Mouse (Mus musculus): ENCODE results near the gene Aebp1. TPM values are rescaled to one million over a fixed set of nuclear protein-coding genes. Genes with fewer than 3 reads are reported as not detected.
A peak's percentile ranks its signal among the peaks of the same experiment; 100 is the strongest.

Aebp1 gene
- polyA plus RNA-seq, 1 experiment from 2014 or later, result 33.9 TPM

DNA sequence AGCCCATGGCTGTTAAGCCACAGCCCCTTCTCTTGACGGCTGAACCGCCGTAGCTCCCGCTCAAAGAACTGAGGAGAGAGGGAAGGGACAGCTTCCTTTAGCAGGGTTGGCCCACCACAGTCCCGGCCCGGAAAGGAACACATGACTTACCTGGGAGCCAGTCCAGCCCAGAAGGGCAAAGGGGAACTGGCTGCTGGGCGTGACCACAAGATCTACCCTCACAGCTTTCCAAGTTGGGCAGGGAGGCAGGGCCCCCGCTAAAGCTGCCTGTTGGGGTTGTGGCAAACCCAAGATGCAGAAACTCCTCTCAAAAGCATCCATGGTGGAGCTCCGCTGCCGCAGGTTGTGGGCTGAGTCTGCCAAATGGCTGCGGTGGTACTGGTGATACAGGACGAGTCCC, 32.4 kb upstream of the Aebp1 start:
- Histone ChIP-seq H3K4me3 (replicated peaks; ENCODE audit: low read depth, low read length) (no peak overlapping the region), H3K4me2 (ENCODE audit: low read length) (no peak overlapping the region), H3K9ac (ENCODE audit: low read depth, low read length) (no peak overlapping the region), H3K4me1 (replicated peaks; ENCODE audit: insufficient read depth, low read length) (no peaks in the 10 kb centered on the region), H3K27ac (no peak overlapping the region), H3K27me3 (ENCODE audit: insufficient read depth, low read length) (no peaks in the 10 kb centered on the region), H3K36me3 (ENCODE audit: insufficient read depth, low read length) (peaks cover 41% of the 10 kb centered on the region), H3K9me3 (replicated peaks; ENCODE audit: low read length) (no peaks in the 10 kb centered on the region)
- no peak for TF ChIP-seq CTCF (IDR thresholded peaks at IDR 0.05; ENCODE audit: low read depth)
- ATAC-seq (replicated peaks; ENCODE audit: low FRiP score, low read depth) (no peak), DNase-seq (ENCODE audit: low spot score) (no peak)
- 91% methylated on average over 12 of the region's 12 CpGs for WGBS

DNA sequence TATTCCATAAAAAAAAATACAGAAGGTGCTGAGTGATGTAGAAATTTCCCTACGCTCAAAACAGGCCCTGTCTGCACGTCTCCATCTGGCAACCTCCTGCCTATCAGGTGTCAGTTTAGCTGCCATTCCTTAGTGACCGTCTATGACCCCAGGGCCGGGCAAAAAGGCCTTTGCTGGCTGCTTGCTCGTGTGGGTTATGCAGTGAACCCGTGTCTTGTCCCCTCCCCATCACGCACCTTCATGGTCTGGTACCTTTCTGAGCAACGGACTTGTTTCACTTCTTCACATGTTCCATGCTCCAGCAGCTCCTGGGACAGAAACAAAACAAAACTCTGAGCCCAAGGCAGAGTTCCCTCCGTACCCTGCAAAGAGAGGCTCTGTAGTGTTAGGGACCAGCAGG, 27.2 kb upstream of the Aebp1 start:
- ATAC-seq (replicated peaks; ENCODE audit: low FRiP score, low read depth) (no peak), DNase-seq (ENCODE audit: low spot score) (no peak)
- no peaks in the 10 kb centered on the region for H3K27me3 ChIP-seq (ENCODE audit: insufficient read depth, low read length)
- no peak overlapping the region for H3K9ac ChIP-seq (ENCODE audit: low read depth, low read length)
- no peaks in the 10 kb centered on the region for H3K9me3 ChIP-seq (replicated peaks; ENCODE audit: low read length)
- H3K4me2 ChIP-seq (ENCODE audit: low read length), result no peak overlapping the region
- TF ChIP-seq CTCF (IDR thresholded peaks at IDR 0.05; ENCODE audit: low read depth), result no peak
- no peak overlapping the region for H3K4me3 ChIP-seq (replicated peaks; ENCODE audit: low read depth, low read length)
- no peak overlapping the region for H3K27ac ChIP-seq
- WGBS, result 54% methylated on average over 9 of the region's 9 CpGs
- peaks cover 25% of the 10 kb centered on the region for H3K36me3 ChIP-seq (ENCODE audit: insufficient read depth, low read length)
- H3K4me1 ChIP-seq (replicated peaks; ENCODE audit: insufficient read depth, low read length), result no peaks in the 10 kb centered on the region

DNA sequence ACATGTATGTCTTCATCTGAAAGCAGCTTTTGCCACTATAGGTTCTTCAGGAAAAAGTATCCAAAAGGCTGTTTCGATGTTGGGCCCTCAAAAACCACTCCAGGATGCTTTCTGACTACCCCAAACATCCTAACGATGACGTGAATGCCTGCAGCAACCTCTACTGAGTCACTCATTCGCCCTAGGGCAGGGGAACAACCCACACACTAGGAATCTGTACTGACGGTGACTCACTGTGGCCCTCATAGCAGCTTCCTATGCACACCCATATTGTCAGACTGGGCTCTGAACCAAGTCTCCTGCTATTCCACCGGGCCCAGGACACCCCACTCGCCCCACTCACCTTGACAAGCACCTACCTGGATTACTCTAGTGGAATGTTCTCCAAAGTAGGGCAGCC, 26.7 kb upstream of the Aebp1 start:
- TF ChIP-seq CTCF (IDR thresholded peaks at IDR 0.05; ENCODE audit: low read depth), result no peak
- H3K9ac ChIP-seq (ENCODE audit: low read depth, low read length), result no peak overlapping the region
- WGBS, result 84% methylated on average over 7 of the region's 7 CpGs
- DNase-seq (ENCODE audit: low spot score) (no peak), ATAC-seq (replicated peaks; ENCODE audit: low FRiP score, low read depth) (no peak)
- H3K4me2 ChIP-seq (ENCODE audit: low read length), result no peak overlapping the region
- H3K4me1 ChIP-seq (replicated peaks; ENCODE audit: insufficient read depth, low read length), result no peaks in the 10 kb centered on the region
- H3K36me3 ChIP-seq (ENCODE audit: insufficient read depth, low read length), result peaks cover 23% of the 10 kb centered on the region
- no peaks in the 10 kb centered on the region for H3K9me3 ChIP-seq (replicated peaks; ENCODE audit: low read length)
- H3K4me3 ChIP-seq (replicated peaks; ENCODE audit: low read depth, low read length), result no peak overlapping the region
- no peak overlapping the region for H3K27ac ChIP-seq
- no peaks in the 10 kb centered on the region for H3K27me3 ChIP-seq (ENCODE audit: insufficient read depth, low read length)

DNA sequence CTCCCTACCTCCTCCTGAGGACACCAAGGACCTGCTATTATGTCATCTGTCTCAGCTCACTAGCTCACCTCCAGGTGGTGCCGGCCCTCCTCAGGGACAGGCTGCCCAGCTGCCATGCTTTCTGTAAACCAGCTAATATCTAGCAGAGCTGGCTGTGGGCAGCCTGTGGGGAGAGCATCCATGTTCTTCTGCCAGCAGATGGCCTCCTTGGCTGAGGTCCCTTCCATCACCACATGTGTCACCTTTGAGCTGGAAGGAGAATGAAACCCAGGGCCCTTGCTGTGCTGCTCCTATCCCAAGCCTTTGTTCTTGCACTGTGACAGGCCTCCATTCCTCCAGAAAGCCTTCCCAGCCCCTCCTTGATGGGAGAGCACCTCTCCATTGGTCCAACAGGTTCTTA, 25.6 kb upstream of the Aebp1 start:
- H3K4me3 ChIP-seq (replicated peaks; ENCODE audit: low read depth, low read length), result no peak overlapping the region
- H3K4me2 ChIP-seq (ENCODE audit: low read length), result no peak overlapping the region
- H3K36me3 ChIP-seq (ENCODE audit: insufficient read depth, low read length), result peaks cover 17% of the 10 kb centered on the region
- peak; percentile 31 for ATAC-seq (replicated peaks; ENCODE audit: low FRiP score, low read depth)
- H3K27me3 ChIP-seq (ENCODE audit: insufficient read depth, low read length), result no peaks in the 10 kb centered on the region
- no peaks in the 10 kb centered on the region for H3K4me1 ChIP-seq (replicated peaks; ENCODE audit: insufficient read depth, low read length)
- WGBS, result 37% methylated on average over 1 of the region's 1 CpGs
- H3K27ac ChIP-seq, result no peak overlapping the region
- DNase-seq (ENCODE audit: low spot score), result peak; percentile 71
- peak; percentile 63 for TF ChIP-seq CTCF (IDR thresholded peaks at IDR 0.05; ENCODE audit: low read depth)
- H3K9ac ChIP-seq (ENCODE audit: low read depth, low read length), result no peak overlapping the region
- no peaks in the 10 kb centered on the region for H3K9me3 ChIP-seq (replicated peaks; ENCODE audit: low read length)

DNA sequence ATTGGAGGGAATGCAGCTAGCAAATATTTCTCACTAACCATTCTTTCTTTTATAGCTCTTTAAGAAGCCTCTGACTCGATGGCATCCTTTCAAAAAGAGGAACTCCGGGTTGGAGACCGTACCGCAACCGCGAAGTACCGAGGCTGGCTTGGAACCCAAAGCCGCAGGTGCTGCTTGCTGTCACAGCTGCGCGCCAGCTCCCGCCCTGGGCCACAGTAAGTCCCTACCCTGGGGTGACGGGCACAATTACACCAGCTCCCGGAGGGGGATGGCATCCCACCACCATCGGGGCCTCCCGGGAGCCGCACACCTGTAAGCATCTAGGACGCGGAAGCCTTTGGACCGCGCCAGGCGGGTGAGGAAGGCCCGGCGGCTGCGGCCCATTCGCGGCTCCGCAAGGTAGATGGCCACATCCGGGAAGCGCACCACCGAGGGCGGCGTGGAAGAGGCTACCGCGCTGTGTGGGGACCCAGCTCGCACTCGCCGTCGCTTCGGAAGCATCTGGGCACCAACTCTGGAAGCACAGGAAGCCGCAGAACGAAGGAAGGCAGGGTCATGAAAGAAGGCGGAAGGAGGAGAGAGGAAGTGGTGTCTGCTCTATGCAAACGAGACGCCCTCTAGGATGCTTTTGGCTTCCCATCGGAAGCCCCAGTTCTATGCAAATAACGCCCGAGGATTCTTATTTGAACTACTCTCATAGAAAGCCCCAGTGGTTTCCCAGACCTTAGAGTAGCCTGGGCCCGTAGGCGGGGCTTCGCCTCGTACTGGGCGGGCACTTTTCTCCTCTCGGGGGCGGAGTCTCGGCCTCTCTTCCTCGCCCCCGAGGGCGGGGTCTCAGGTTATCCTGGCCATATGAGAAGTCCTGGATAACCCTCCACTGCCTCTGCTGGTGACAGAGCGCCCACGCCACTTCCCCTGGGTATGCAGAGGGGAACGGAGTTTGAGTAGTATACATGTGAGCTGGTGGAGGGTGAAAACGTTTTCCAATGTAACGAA, 24.2 kb upstream of the Aebp1 start, which contains the start of gene Polm:
Gene Polm (minus strand): TSS at position 766 of the 996 bp plus-strand sequence.
- WGBS, result under 1% methylated on average over 63 of the region's 63 CpGs
- peaks cover 10% of the 10 kb centered on the region; the same call in 1 of the 2 replicates for H3K36me3 ChIP-seq (ENCODE audit: insufficient read depth, low read length)
- peak; percentile 80 for TF ChIP-seq CTCF (IDR thresholded peaks at IDR 0.05; ENCODE audit: low read depth)
- peak within 1 kb of the TSS; percentile 88 for H3K4me2 ChIP-seq (ENCODE audit: low read length)
- peak within 1 kb of the TSS; percentile 84 for H3K9ac ChIP-seq (ENCODE audit: low read depth, low read length)
- peak within 1 kb of the TSS; percentile 66 for H3K4me3 ChIP-seq (replicated peaks; ENCODE audit: low read depth, low read length)
- ATAC-seq (replicated peaks; ENCODE audit: low FRiP score, low read depth), result peak; percentile 95
- H3K27me3 ChIP-seq (ENCODE audit: insufficient read depth, low read length), result no peaks in the 10 kb centered on the region
- DNase-seq (ENCODE audit: low spot score), result peak; percentile 98
- no peaks in the 10 kb centered on the region for H3K4me1 ChIP-seq (replicated peaks; ENCODE audit: insufficient read depth, low read length)
- no peaks in the 10 kb centered on the region for H3K9me3 ChIP-seq (replicated peaks; ENCODE audit: low read length)
- H3K27ac ChIP-seq, result peak within 1 kb of the TSS; percentile 86

DNA sequence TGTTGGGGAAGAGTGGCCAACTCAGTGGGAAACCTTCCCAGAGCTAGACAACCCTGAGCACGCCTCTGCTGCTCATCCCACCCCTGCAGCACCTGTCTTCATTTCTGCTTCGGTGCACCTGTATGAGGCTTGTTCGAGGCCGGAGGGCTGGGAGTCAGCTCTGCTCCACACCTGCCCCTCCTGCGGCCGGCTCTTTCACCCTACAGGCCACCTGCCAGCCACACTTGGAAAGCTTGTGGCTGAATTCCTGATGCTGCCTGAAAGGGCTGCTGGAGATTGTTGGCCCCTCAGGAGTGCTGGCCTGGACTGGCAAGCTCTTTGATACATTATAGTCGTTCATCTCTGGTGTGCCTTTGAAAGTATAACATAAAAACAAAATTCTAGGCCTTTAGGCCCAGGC, 21.4 kb upstream of the Aebp1 start:
- no peaks in the 10 kb centered on the region for H3K9me3 ChIP-seq (replicated peaks; ENCODE audit: low read length)
- no peak overlapping the region for H3K9ac ChIP-seq (ENCODE audit: low read depth, low read length)
- no peaks in the 10 kb centered on the region for H3K36me3 ChIP-seq (ENCODE audit: insufficient read depth, low read length)
- ATAC-seq (replicated peaks; ENCODE audit: low FRiP score, low read depth) (no peak), DNase-seq (ENCODE audit: low spot score) (no peak)
- no peaks in the 10 kb centered on the region for H3K4me1 ChIP-seq (replicated peaks; ENCODE audit: insufficient read depth, low read length)
- no peak overlapping the region for H3K4me2 ChIP-seq (ENCODE audit: low read length)
- no peaks in the 10 kb centered on the region for H3K27me3 ChIP-seq (ENCODE audit: insufficient read depth, low read length)
- 86% methylated on average over 7 of the region's 7 CpGs for WGBS
- TF ChIP-seq CTCF (IDR thresholded peaks at IDR 0.05; ENCODE audit: low read depth), result no peak
- no peak overlapping the region for H3K27ac ChIP-seq
- no peak overlapping the region for H3K4me3 ChIP-seq (replicated peaks; ENCODE audit: low read depth, low read length)
